Mouse (Mus musculus) midbrain, postnatal 0 days (tissue): ENCODE measurements around the gene Prm3. TPM values are rescaled to one million over a fixed set of nuclear protein-coding genes. Genes with fewer than 3 reads are reported as not detected.
"Not testable (repeated sequence)": the region's sequence is repeated elsewhere in the genome, so short reads cannot be mapped to it uniquely, and the experiment has no call there.

ENCODE experiments used
- ATAC-seq: fragments of 200-750 bp; cut with Nextera tagmentation; 2 replicates; pipeline ENCODE4 v1.8.0; 2017; ENCODE audit warnings: moderate number of reproducible peaks, mild to moderate bottlenecking, moderate TSS enrichment, moderate library complexity; ENCODE audit not compliant: low FRiP score
- DNase-seq: peaks from one replicate; pipeline ENCODE4 v3.0.0-alpha.2; 2015; ENCODE audit warnings: low spot score
- H3K27ac ChIP-seq: fragments of 300-500 bp; sonication (generic); 2 replicates; pipeline ENCODE4 v1.5.1; 2014; ENCODE audit warnings: low read depth, mild to moderate bottlenecking, low read length, mixed read lengths
- H3K27me3 ChIP-seq: fragments of 300-500 bp; sonication (generic); 2 replicates; pipeline ENCODE4 v1.6.1; 2014; ENCODE audit warnings: low read length, control low read depth, mixed read lengths; ENCODE audit not compliant: insufficient read depth
- H3K36me3 ChIP-seq: fragments of 300-500 bp; sonication (generic); 2 replicates; pipeline ENCODE4 v1.6.1; 2014; ENCODE audit warnings: low read length, control low read depth, mixed read lengths; ENCODE audit not compliant: insufficient read depth
- H3K4me1 ChIP-seq: fragments of 300-500 bp; sonication (generic); 2 replicates; pipeline ENCODE4 v1.6.1; 2014; ENCODE audit warnings: mild to moderate bottlenecking, control low read depth, antibody characterized with exemption, low read length, mixed read lengths; ENCODE audit not compliant: insufficient read depth
- H3K4me2 ChIP-seq: fragments of 300-500 bp; sonication (generic); 2 replicates; pipeline ENCODE4 v1.6.1; 2014; ENCODE audit warnings: low read depth, mild to moderate bottlenecking, low read length, mixed read lengths; ENCODE audit not compliant: poor library complexity, severe bottlenecking
- H3K4me3 ChIP-seq: fragments of 300-500 bp; sonication (generic); 2 replicates; pipeline ENCODE4 v1.5.1; 2014; ENCODE audit warnings: low read depth, mild to moderate bottlenecking, low read length, moderate library complexity
- H3K9ac ChIP-seq: fragments of 300-500 bp; sonication (generic); replicated peaks from 2 replicates; pipeline ENCODE4 v1.6.1; 2014; ENCODE audit warnings: mild to moderate bottlenecking, low read length, moderate library complexity, mixed read lengths; ENCODE audit not compliant: poor library complexity, severe bottlenecking
- H3K9me3 ChIP-seq: fragments of 300-500 bp; sonication (generic); 2 replicates; pipeline ENCODE4 v1.6.1; 2016; ENCODE audit warnings: low read length, control low read depth
- CTCF ChIP-seq: IDR thresholded peaks from 2 replicates; pipeline ENCODE4 v1.5.1; 2016; ENCODE audit warnings: antibody characterized with exemption, mild to moderate bottlenecking
- WGBS: fragments of 180-500 bp; shearing (Covaris S2); extraction: QIAGEN DNeasy Blood & Tissue Kit; methylation state at CpG from one replicate; pipeline ENCODE4 v1.1.7; 2014; 5-methylcytosine and 5-hydroxymethylcytosine counted together
- polyA plus RNA-seq: library from polyadenylated mRNA; unstranded; fragments of >200 nt; fragmentation: Nextera tagmentation; extraction: Ambion mirVana; gene quantifications from 2 replicates; pipeline ENCODE4 v1.2.1, GENCODE M21; 2015
- total RNA-seq: library from RNA; depleted of rRNA; stranded (reverse); fragments of >200 nt; gene quantifications from 2 replicates; pipeline ENCODE4 v1.2.3, GENCODE M21; 2014

Gene Prm3
- total and polyA plus RNA-seq, 2 experiments from 2014 or later: not detected

DNA sequence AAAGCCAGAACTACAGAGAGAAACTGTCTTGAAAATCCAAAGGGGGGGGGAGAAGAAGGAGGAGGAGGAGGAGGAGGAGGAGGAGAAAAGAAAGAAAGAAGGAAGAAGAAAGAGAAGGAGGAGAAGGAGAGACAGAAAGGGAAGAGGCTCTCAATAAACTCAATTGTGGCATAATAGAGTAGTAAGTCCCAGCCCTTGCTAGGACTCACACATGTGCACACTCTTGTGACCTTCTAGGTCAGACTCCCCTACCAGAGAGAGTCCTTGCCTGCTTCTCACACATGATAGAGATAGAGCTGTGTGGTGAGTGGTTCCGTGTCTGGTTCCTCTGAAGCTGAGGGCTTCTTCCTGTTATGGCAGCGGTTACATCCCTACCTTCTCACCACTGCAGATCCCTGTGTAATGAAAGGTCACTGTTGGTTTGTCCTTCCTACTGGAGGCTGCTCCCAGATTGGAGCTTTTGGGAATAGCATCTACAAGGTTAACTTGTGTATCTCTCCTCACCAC lies 22.2 kb upstream of the Prm3 start, which contains the start of gene Gm11172:
TSS of gene Gm11172 (plus strand) at position 51 of the 507 bp plus-strand sequence.
- H3K27me3 ChIP-seq: no peaks in the 10 kb centered on the region
- no peaks in the 10 kb centered on the region for H3K4me1 ChIP-seq
- no peak within 1 kb of the TSS for H3K9ac ChIP-seq
- H3K4me2 ChIP-seq: no peak within 1 kb of the TSS
- no peak within 1 kb of the TSS for H3K27ac ChIP-seq
- no peaks in the 10 kb centered on the region for H3K36me3 ChIP-seq
- no peak for TF ChIP-seq CTCF
- no peaks in the 10 kb centered on the region for H3K9me3 ChIP-seq
- no peak within 1 kb of the TSS for H3K4me3 ChIP-seq
- ATAC-seq (no peak), DNase-seq (no peak)
- 89% methylated on average over 2 of the region's 2 CpGs for WGBS

DNA sequence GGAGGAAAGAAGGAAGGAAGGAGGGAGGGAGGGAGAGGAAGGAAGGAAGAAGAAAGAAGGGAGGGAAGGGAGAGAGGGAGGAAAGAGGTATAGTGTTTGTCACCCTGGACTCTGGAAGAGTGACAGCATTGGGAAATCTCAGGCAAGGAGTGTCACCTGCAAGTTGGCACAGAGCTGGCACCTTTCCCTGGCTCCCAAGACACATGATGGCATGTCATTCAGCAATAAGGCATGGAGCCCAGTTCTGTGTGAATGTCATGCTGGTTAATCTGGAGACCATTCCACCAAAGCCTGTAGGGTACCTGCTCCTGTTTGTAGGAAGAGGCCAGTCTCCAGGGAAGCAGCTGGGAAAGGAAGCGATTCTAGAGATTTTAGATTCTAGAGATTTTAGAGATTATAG lies 19.7 kb upstream of the Prm3 start:
- Histone ChIP-seq H3K27ac (no peak overlapping the region), H3K9me3 (no peaks in the 10 kb centered on the region), H3K9ac (no peak overlapping the region), H3K4me1 (no peaks in the 10 kb centered on the region), H3K4me3 (no peak overlapping the region), H3K4me2 (no peak overlapping the region), H3K27me3 (no peaks in the 10 kb centered on the region), H3K36me3 (no peaks in the 10 kb centered on the region)
- TF ChIP-seq CTCF: no peak
- ATAC-seq (no peak), DNase-seq (no peak)
- 100% methylated on average over 1 of the region's 1 CpGs for WGBS

DNA sequence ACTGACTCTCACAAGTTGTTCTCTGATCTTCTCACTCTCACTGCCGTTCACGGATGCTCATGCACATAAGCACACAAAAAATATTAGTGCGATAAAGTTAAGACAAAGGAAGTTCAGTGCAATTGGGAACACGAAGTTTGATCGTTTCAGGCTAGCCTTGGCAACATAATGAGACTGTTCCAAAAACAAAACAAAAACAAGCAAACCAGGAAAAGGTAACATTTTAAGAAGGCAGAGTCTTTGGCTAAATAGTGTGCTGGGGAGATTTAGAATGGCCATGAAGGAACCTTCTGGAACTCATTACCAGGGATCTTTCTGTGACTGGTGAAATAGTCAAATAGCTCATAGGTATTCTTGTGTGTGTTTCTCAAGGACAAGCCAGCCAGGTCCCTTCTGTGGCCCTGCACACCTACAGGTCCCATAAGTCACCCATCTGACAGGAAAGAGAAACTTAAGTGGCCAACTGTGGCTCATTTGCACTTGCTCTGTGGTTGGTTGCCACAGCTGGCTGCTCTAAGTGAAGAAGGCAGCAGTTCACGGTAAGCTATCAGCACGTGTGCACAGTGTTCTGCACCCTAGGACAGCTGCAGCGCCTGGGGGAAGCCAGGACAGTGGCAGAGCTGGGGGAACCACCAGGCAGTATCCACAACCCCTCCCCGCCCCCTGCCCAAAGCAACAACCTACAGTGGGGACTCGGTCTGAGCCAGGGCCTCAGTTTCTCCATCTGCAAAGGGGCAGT lies 15.2 kb upstream of the Prm3 start, which contains the start of gene Prm1:
TSS of gene Prm1 (minus strand) at position 51 of the 739 bp plus-strand sequence.
- Histone ChIP-seq H3K27me3 (no peaks in the 10 kb centered on the region), H3K9me3 (no peaks in the 10 kb centered on the region), H3K4me1 (no peaks in the 10 kb centered on the region), H3K27ac (no peak within 1 kb of the TSS), H3K36me3 (no peaks in the 10 kb centered on the region), H3K9ac (no peak within 1 kb of the TSS), H3K4me2 (no peak within 1 kb of the TSS), H3K4me3 (no peak within 1 kb of the TSS)
- DNase-seq (no peak), ATAC-seq (no peak)
- no peak for TF ChIP-seq CTCF
- 85% methylated on average over 10 of the region's 10 CpGs for WGBS

DNA sequence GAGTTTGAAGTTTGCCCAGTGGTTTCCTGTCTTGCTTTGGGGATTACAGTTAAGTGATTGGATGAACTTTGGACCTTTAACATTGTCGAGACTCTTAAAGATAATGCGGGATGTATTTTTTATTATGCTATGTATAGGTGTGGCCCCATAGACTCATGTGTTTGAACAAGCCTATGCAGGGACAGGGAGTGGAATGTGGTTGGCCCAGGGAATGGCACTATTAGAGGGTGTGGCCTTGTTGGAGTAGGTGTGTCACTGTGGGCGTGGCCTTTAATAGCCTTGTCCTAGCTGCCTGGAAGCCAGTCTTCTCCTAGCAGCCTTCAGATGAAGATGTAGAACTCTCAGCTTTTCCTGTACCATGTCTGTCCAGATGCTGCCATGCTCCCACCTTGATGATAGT lies 11.7 kb upstream of the Prm3 start:
- H3K36me3 ChIP-seq, H3K4me1 ChIP-seq, H3K27me3 ChIP-seq, ATAC-seq, H3K27ac ChIP-seq, H3K9ac ChIP-seq, H3K9me3 ChIP-seq, H3K4me3 ChIP-seq, H3K4me2 ChIP-seq, DNase-seq: not testable (repeated sequence)
- WGBS: 80% methylated on average over 3 of the region's 3 CpGs

DNA sequence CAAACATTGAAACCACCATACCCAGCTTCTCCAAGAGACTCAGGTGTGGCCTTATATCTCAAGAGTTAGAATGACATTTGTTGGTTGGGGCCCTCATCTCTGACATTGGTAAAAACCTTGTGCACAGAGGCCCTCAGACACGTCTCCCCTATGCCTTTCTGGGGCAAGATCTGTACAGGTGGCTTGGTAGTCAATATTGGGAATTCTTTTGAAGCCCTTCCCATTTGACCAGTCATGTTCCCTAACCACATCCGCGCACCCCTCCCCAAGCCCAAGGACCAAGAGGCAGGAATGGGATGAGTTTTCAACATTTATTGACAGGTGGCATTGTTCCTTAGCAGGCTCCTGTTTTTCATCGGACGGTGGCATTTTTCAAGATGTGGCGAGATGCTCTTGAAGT lies 5.3 kb upstream of the Prm3 start, which contains the start of gene Prm2:
TSS of gene Prm2 (minus strand) at position 101 of the 400 bp plus-strand sequence.
- 77% methylated on average over 6 of the region's 6 CpGs for WGBS
- Histone ChIP-seq H3K36me3 (no peaks in the 10 kb centered on the region), H3K4me1 (no peaks in the 10 kb centered on the region), H3K27ac (no peak within 1 kb of the TSS), H3K27me3 (no peaks in the 10 kb centered on the region), H3K4me3 (no peak within 1 kb of the TSS), H3K4me2 (no peak within 1 kb of the TSS), H3K9me3 (no peaks in the 10 kb centered on the region), H3K9ac (no peak within 1 kb of the TSS)
- DNase-seq (no peak), ATAC-seq (no peak)
- no peak for TF ChIP-seq CTCF

DNA sequence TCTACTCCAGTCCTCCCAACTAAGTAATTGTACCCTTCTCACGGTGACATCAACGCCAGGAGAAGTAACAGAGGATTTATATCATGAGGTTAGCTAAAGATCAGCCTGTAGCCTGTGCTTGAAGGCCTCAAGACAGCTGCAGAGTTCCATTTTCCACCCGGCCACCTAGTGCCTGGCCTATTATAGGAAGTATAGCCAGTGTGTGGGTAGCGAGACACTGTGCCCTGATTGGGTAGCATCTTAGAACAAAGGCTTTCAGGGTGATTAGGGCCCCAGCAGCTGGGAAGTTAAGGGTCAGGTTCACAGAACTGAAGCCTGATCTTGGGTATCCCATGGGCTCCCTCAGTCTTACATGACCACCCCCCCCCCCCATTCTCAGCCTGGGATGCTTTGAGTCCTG lies 1.8 kb downstream of the Prm3 start:
- Histone ChIP-seq H3K4me3 (no peak overlapping the region), H3K9ac (no peak overlapping the region), H3K27me3 (no peaks in the 10 kb centered on the region), H3K27ac (no peak overlapping the region), H3K4me1 (no peaks in the 10 kb centered on the region), H3K36me3 (no peaks in the 10 kb centered on the region), H3K9me3 (no peaks in the 10 kb centered on the region), H3K4me2 (no peak overlapping the region)
- 72% methylated on average over 4 of the region's 4 CpGs for WGBS
- DNase-seq: no peak
- no peak for TF ChIP-seq CTCF
- ATAC-seq: no peak
